Mouse (Mus musculus) midbrain, embryonic 13.5 days (tissue): Measurements from ENCODE around the gene Rhbg. TPM values are rescaled to one million over a fixed set of nuclear protein-coding genes. Genes with fewer than 3 reads are reported as not detected.
"Not testable (repeated sequence)": the region's sequence is repeated elsewhere in the genome, so short reads cannot be mapped to it uniquely, and the experiment has no call there.

ENCODE experiments used
- ATAC-seq: fragments of 200-750 bp; cut with Nextera tagmentation; 2 replicates; pipeline ENCODE4 v1.8.0; 2017; ENCODE audit warnings: mild to moderate bottlenecking, moderate TSS enrichment, moderate library complexity
- H3K27ac ChIP-seq: fragments of 300-500 bp; sonication (generic); 2 replicates; pipeline ENCODE4 v1.5.1; 2015; ENCODE audit warnings: inconsistent platforms, mild to moderate bottlenecking, moderate library complexity
- H3K27me3 ChIP-seq: fragments of 300-500 bp; sonication (generic); 2 replicates; pipeline ENCODE4 v1.6.1; 2015; ENCODE audit warnings: mild to moderate bottlenecking, inconsistent platforms
- H3K36me3 ChIP-seq: fragments of 300-500 bp; sonication (generic); 2 replicates; pipeline ENCODE4 v1.6.1; 2015; ENCODE audit warnings: mild to moderate bottlenecking, inconsistent platforms
- H3K4me1 ChIP-seq: fragments of 300-500 bp; sonication (generic); replicated peaks from 2 replicates; pipeline ENCODE4 v1.6.1; 2015; ENCODE audit warnings: inconsistent platforms
- H3K4me2 ChIP-seq: fragments of 300-500 bp; sonication (generic); replicated peaks from 2 replicates; pipeline ENCODE4 v1.6.1; 2015; ENCODE audit warnings: moderate library complexity, mild to moderate bottlenecking, inconsistent platforms
- H3K4me3 ChIP-seq: fragments of 300-500 bp; sonication (generic); replicated peaks from 2 replicates; pipeline ENCODE4 v1.5.1; 2015; ENCODE audit warnings: mild to moderate bottlenecking, inconsistent platforms
- H3K9ac ChIP-seq: fragments of 300-500 bp; sonication (generic); replicated peaks from 2 replicates; pipeline ENCODE4 v1.6.1; 2015; ENCODE audit warnings: mild to moderate bottlenecking, inconsistent platforms
- H3K9me3 ChIP-seq: fragments of 300-500 bp; sonication (generic); 2 replicates; pipeline ENCODE4 v1.6.1; 2016; ENCODE audit warnings: mild to moderate bottlenecking, inconsistent platforms
- WGBS: fragments of 180-500 bp; shearing (Covaris S2); methylation state at CpG from one replicate; pipeline ENCODE4 v1.1.7; 2015; 5-methylcytosine and 5-hydroxymethylcytosine counted together
- polyA plus RNA-seq: library from polyadenylated mRNA; unstranded; fragments of >200 nt; fragmentation: Nextera tagmentation; extraction: Ambion mirVana; gene quantifications from 2 replicates; pipeline ENCODE4 v1.2.1, GENCODE M21; 2015

The Rhbg gene
- polyA plus RNA-seq, 1 experiment from 2014 or later, result not detected

- not testable (repeated sequence) for ATAC-seq, H3K4me3 ChIP-seq
Observed at GRCm38 (mm10) chr3:88281141-88281916, 26.8 kb upstream of the Rhbg start.

DNA sequence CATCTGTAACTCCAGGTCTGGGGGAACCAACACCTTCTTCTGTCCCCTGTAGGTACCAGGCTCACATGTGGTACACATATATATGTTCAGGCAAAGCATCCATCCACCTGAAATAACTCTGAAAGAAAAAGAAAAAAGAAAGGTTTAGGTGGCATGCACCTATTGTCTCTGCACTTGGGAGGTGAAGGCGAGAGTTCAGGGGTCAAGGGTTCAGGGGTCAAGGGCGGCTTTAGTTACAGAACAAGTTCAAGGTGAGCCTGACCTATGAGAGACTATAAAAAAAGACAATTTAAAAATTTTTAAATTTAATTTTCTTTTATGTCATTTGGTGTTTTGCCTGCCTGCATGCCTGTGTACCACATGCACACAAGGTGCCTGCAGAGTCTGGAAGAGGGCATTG, 25.5 kb upstream of the Rhbg start:
- WGBS, result 91% methylated on average over 2 of the region's 2 CpGs
- Histone ChIP-seq H3K36me3 (no peaks in the 10 kb centered on the region), H3K4me1 (no peaks in the 10 kb centered on the region), H3K4me2 (no peak overlapping the region), H3K4me3 (no peak overlapping the region), H3K27me3 (no peaks in the 10 kb centered on the region), H3K27ac (no peak overlapping the region), H3K9me3 (no peaks in the 10 kb centered on the region), H3K9ac (no peak overlapping the region)
- ATAC-seq, result no peak

More at GRCm38 (mm10) chr3:88281141-88281916, 26.8 kb upstream of the Rhbg start:
- not testable (repeated sequence) for H3K27ac ChIP-seq, H3K9ac ChIP-seq, H3K9me3 ChIP-seq, H3K4me1 ChIP-seq, H3K36me3 ChIP-seq, H3K27me3 ChIP-seq, H3K4me2 ChIP-seq
- 57% methylated on average over 11 of the region's 11 CpGs for WGBS

DNA sequence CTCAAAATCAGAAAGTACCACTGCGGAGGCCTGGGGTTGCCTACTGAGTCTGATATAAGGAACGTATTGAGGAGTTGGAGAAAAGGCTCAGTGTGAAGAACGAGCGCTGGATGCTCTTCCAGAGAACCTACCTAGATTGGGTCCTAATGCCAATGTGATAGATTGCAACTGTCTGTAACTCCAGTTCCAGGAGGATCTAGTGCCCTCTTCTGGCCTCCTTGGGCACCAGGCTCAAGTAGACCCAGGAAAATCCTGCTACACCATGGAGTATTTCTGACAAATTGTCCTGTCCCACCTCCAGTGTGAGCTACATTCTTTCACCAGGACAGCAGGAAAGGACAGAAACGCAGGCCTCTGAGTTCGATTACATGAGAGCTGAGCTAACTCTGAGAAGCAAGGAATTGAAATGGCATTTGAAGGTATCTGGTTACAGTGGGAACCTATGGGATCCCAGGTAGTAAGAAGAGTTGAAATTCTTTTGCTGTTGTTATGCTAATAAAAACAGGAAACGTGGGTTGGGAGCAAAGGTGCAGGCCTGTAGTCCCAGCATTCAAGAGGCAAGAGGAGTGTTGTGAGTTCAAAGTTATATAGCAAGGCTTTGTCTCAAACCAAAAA, 22.1 kb upstream of the Rhbg start:
- Histone ChIP-seq H3K4me1 (no peaks in the 10 kb centered on the region), H3K27me3 (no peaks in the 10 kb centered on the region), H3K27ac (no peak overlapping the region), H3K4me2 (no peak overlapping the region), H3K4me3 (no peak overlapping the region), H3K9ac (no peak overlapping the region), H3K9me3 (no peaks in the 10 kb centered on the region), H3K36me3 (no peaks in the 10 kb centered on the region)
- ATAC-seq, result no peak
- 56% methylated on average over 7 of the region's 7 CpGs for WGBS

GRCm38 (mm10) chr3:88276121-88276520, 21.6 kb upstream of the Rhbg start:
- Histone ChIP-seq H3K4me3 (no peak overlapping the region), H3K27me3 (no peaks in the 10 kb centered on the region), H3K36me3 (no peaks in the 10 kb centered on the region), H3K9me3 (no peaks in the 10 kb centered on the region), H3K9ac (no peak overlapping the region), H3K4me2 (no peak overlapping the region), H3K4me1 (no peaks in the 10 kb centered on the region), H3K27ac (no peak overlapping the region)
- 85% methylated on average over 2 of the region's 2 CpGs for WGBS
- no peak for ATAC-seq

DNA sequence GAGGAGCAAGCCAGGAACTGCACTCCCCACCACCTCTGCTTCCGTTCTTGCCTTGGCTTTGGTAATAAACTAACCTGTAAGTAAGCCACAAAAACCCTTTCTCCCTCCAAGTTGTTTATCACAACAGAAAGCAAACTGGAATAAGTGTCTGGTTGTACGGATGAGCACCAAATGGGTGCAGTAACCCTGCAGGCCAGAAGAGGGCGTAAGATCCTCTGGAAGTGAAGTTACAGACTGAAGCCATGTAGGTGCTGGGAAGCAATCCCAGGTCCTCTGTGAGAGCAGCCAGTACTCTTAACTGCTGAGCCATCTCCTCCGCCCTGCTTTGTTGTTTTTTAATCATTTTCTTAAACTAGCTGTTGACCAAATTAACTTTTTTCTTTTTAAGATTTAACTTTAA, 19.5 kb upstream of the Rhbg start:
- 98% methylated on average over 4 of the region's 4 CpGs for WGBS
- H3K36me3 ChIP-seq, result no peaks in the 10 kb centered on the region
- H3K4me2 ChIP-seq, result no peak overlapping the region

DNA sequence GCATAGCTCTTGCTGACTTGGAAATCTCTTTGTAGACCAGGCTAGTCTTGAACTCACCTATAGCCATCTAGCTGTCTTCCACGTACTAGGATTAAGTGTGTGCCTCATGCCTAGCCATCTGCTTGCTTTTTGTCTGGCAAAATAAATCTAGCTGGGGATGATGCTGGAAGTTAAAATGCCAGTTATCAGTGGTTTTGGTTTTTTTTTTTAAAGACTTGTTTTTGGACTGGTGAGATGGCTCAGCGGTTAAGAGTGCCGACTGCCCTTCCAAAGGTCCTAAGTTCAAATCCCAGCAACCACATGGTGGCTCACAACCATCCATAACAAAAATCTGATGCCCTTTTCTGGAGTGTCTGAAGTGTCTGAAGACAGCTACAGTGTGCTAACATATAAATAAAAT, 17.4 kb upstream of the Rhbg start:
- H3K9ac ChIP-seq, result no peak overlapping the region
- no peaks in the 10 kb centered on the region for H3K27me3 ChIP-seq
- H3K36me3 ChIP-seq, result no peaks in the 10 kb centered on the region
- ATAC-seq, result no peak
- WGBS, result 92% methylated on average over 3 of the region's 3 CpGs
- H3K4me1 ChIP-seq, result no peaks in the 10 kb centered on the region
- no peak overlapping the region for H3K4me3 ChIP-seq
- no peak overlapping the region for H3K27ac ChIP-seq
- H3K4me2 ChIP-seq, result no peak overlapping the region
- H3K9me3 ChIP-seq, result no peaks in the 10 kb centered on the region

More for the DNA sequence above, 19.5 kb upstream of the Rhbg start:
- Histone ChIP-seq H3K4me3 (no peak overlapping the region), H3K27me3 (no peaks in the 10 kb centered on the region), H3K27ac (no peak overlapping the region), H3K4me1 (no peaks in the 10 kb centered on the region), H3K9me3 (no peaks in the 10 kb centered on the region), H3K9ac (no peak overlapping the region)
- ATAC-seq, result no peak

- not testable (repeated sequence) for H3K36me3 ChIP-seq, H3K27me3 ChIP-seq, H3K9me3 ChIP-seq, H3K27ac ChIP-seq, ATAC-seq, H3K4me1 ChIP-seq, H3K4me2 ChIP-seq, H3K4me3 ChIP-seq, H3K9ac ChIP-seq
- WGBS, result 95% methylated on average over 2 of the region's 2 CpGs
Observed at GRCm38 (mm10) chr3:88271298-88271697, 16.8 kb upstream of the Rhbg start.

- Histone ChIP-seq H3K4me2 (no peak overlapping the region), H3K27me3 (no peaks in the 10 kb centered on the region), H3K9me3 (peaks cover 5% of the 10 kb centered on the region; the same call in 1 of the 2 replicates), H3K4me1 (no peaks in the 10 kb centered on the region), H3K9ac (no peak overlapping the region), H3K36me3 (no peaks in the 10 kb centered on the region), H3K27ac (no peak overlapping the region), H3K4me3 (no peak overlapping the region)
- ATAC-seq, result no peak
- WGBS, result 92% methylated on average over 5 of the region's 5 CpGs
Observed at GRCm38 (mm10) chr3:88268991-88269390, 14.5 kb upstream of the Rhbg start.

GRCm38 (mm10) chr3:88268014-88268413, 13.5 kb upstream of the Rhbg start:
- ATAC-seq, H3K4me1 ChIP-seq, H3K27ac ChIP-seq, H3K36me3 ChIP-seq, H3K9me3 ChIP-seq, H3K27me3 ChIP-seq, H3K4me2 ChIP-seq, H3K9ac ChIP-seq, H3K4me3 ChIP-seq: not testable (repeated sequence)
- WGBS, result 89% methylated on average over 6 of the region's 6 CpGs

GRCm38 (mm10) chr3:88262346-88262745, 7.8 kb upstream of the Rhbg start:
- Histone ChIP-seq H3K4me3 (no peak overlapping the region), H3K9ac (no peak overlapping the region), H3K27ac (no peak overlapping the region), H3K36me3 (no peaks in the 10 kb centered on the region), H3K27me3 (peaks cover 3% of the 10 kb centered on the region; the same call in 1 of the 2 replicates), H3K4me1 (no peaks in the 10 kb centered on the region), H3K9me3 (peaks cover 5% of the 10 kb centered on the region; the same call in 1 of the 2 replicates), H3K4me2 (no peak overlapping the region)
- ATAC-seq, result no peak
- WGBS, result 71% methylated on average over 3 of the region's 3 CpGs

- H3K27me3 ChIP-seq, result peaks cover 45% of the 10 kb centered on the region
- 80% methylated on average over 7 of the region's 7 CpGs for WGBS
- H3K9me3 ChIP-seq, result no peaks in the 10 kb centered on the region
- H3K4me3 ChIP-seq, result no peak overlapping the region
- ATAC-seq, result no peak
- no peak overlapping the region for H3K27ac ChIP-seq
- H3K9ac ChIP-seq, result no peak overlapping the region
- H3K36me3 ChIP-seq, result no peaks in the 10 kb centered on the region
- peaks cover 8% of the 10 kb centered on the region for H3K4me1 ChIP-seq
- H3K4me2 ChIP-seq, result no peak overlapping the region
Observed at GRCm38 (mm10) chr3:88256382-88256781, 1.9 kb upstream of the Rhbg start.

GRCm38 (mm10) chr3:88255950-88256349, 1.4 kb upstream of the Rhbg start:
- WGBS, result 83% methylated on average over 6 of the region's 6 CpGs
- H3K36me3 ChIP-seq, result no peaks in the 10 kb centered on the region
- ATAC-seq, result no peak
- no peak overlapping the region for H3K4me3 ChIP-seq
- H3K27ac ChIP-seq, result no peak overlapping the region
- H3K27me3 ChIP-seq, result peaks cover 45% of the 10 kb centered on the region
- H3K4me2 ChIP-seq, result no peak overlapping the region
- no peak overlapping the region for H3K9ac ChIP-seq
- H3K4me1 ChIP-seq, result peaks cover 8% of the 10 kb centered on the region
- no peaks in the 10 kb centered on the region for H3K9me3 ChIP-seq
